ENCODE assay signal across 8 mouse cellular contexts in the genomic region with DNA sequence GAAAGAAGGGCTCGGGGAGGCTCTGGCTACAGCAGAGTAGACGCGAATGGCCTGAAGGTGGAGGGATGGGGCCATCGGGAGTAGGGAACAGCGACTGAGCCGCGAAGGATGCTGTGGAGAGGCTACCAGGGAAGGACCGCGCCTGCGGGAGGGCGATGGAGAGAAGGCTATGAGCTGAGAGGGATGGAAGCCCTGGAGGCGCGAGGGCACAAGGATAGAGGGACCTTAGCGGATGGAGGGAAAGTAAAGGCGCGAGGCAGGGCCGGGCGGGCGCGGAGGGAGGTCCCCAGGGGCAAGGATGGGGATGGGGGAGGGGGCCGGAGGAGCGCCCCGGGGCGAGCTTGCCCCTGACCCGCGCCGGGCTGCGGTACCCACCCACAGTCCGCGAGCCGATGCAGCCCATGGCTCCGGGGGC. TPM values are rescaled to one million over a fixed set of nuclear protein-coding genes. Genes with fewer than 3 reads are reported as not detected.
A peak's percentile ranks its signal among the peaks of the same experiment; 100 is the strongest.
DNase-seq lines count a peak whose midpoint lies in the region; ATAC-seq and TF ChIP-seq lines count a peak whose summit lies in the region.

No protein-coding gene starts in this region.

- intact Hi-C loops in heart, adult 2 months (cut with DNase I), result loop anchor here (2.0 to 10.0 kb wide), 2 partner anchors 97 to 559 kb away; no protein-coding TSS in a partner anchor

- H3K9ac ChIP-seq in heart, adult 2 months (ENCODE audit: low read depth, low read length), result peak overlapping the region; percentile 68
- H3K9ac ChIP-seq in liver, embryonic 14.5 days (replicated peaks), result no peak overlapping the region

- H3K4me3 ChIP-seq in heart, adult 2 months, result peak overlapping the region; percentile 50
- peak overlapping the region in 1 of 2 experiments; percentile 33; a peak in 2 of 4 replicates for H3K4me3 ChIP-seq in liver, embryonic 14.5 days (ENCODE audit: insufficient read depth in 1 of 2, low read depth in 2 of 2, low read length in 2 of 2)

- DNase-seq in heart, adult 2 months, result no peak
- DNase-seq in heart, adult 8-10 months (ENCODE audit: low spot score), result no peak
- peak; percentile 51 for DNase-seq in ES-CJ7 (ENCODE audit: low read depth, low spot score)
- DNase-seq in embryo, embryonic 11.5 days (ENCODE audit: low read depth, low spot score), result peak; percentile 11
- peak; percentile 21 for DNase-seq in heart, postnatal 4 days
- DNase-seq in liver, embryonic 14.5 days (ENCODE audit: low read depth in 3 of 3, low spot score in 3 of 3), result no peak
- DNase-seq in right cerebral cortex, postnatal 10 days (ENCODE audit: low spot score in 2 of 2), result peak; percentile 56 to 61
- DNase-seq in c-Kit-positive CD71-positive TER-119-positive erythroid progenitor cells, embryonic 14.5 days (ENCODE audit: low spot score), result no peak

- H3K9me3 ChIP-seq in liver, embryonic 14.5 days (ENCODE audit: control insufficient read depth, low read length), result no peaks in the 10 kb centered on the region

- H3K4me1 ChIP-seq in heart, adult 2 months (ENCODE audit: control insufficient read depth, insufficient read depth, low read length), result peaks cover 2% of the 10 kb centered on the region
- peaks cover 0 to 3% of the 10 kb centered on the region in 2 experiments; a peak in 2 of 4 replicates for H3K4me1 ChIP-seq in liver, embryonic 14.5 days (replicated peaks; ENCODE audit: control insufficient read depth in 2 of 2, insufficient read depth in 2 of 2, low read length in 1 of 2)

- no peak overlapping the region for H3K27ac ChIP-seq in heart, adult 2 months
- H3K27ac ChIP-seq in liver, embryonic 14.5 days, result no peak overlapping the region

- no peaks in the 10 kb centered on the region for H3K79me2 ChIP-seq in heart, adult 2 months (replicated peaks; ENCODE audit: control insufficient read depth, insufficient read depth, low read length)

- no peak for TF ChIP-seq EP300 in heart, adult 2 months (IDR thresholded peaks at IDR 0.05; ENCODE audit: insufficient read depth, low read depth, low read length)
- no peak for TF ChIP-seq EP300 in liver, embryonic 14.5 days (IDR thresholded peaks at IDR 0.05; ENCODE audit: low read depth)

- no peak for TF ChIP-seq CTCF in heart, adult 2 months (IDR thresholded peaks at IDR 0.05)
- TF ChIP-seq CTCF in liver, embryonic 14.5 days (IDR thresholded peaks at IDR 0.05; ENCODE audit: low read depth), result no peak

- H3K36me3 ChIP-seq in heart, adult 2 months (ENCODE audit: control insufficient read depth, insufficient read depth, low read length), result no peaks in the 10 kb centered on the region
- no peaks in the 10 kb centered on the region for H3K36me3 ChIP-seq in liver, embryonic 14.5 days (replicated peaks; ENCODE audit: control insufficient read depth, insufficient read depth, low read depth)

- no peak for ATAC-seq in liver, embryonic 14.5 days (ENCODE audit: insufficient read depth)

- H3K4me2 ChIP-seq in liver, embryonic 14.5 days (ENCODE audit: low read depth), result peak overlapping the region; percentile 49

- peaks cover 10% of the 10 kb centered on the region for H3K27me3 ChIP-seq in heart, adult 2 months (ENCODE audit: control insufficient read depth, insufficient read depth, low read length)
- peaks cover 47% of the 10 kb centered on the region for H3K27me3 ChIP-seq in liver, embryonic 14.5 days (ENCODE audit: control insufficient read depth, insufficient read depth, low read length)

- under 1% methylated on average over 23 of the region's 32 CpGs for WGBS in heart, adult 2 months
- WGBS in liver, embryonic 14.5 days (ENCODE audit: insufficient replicate concordance), result 1% methylated on average over 20 of the region's 32 CpGs

- no peak for TF ChIP-seq POLR2A in heart, adult 2 months (IDR thresholded peaks at IDR 0.05; ENCODE audit: insufficient read depth, low read depth, low read length)

RNA-seq across cellular contexts. Expression of gene Fam131b, which starts 0.4 kb away (rescaled TPM):
- total RNA-seq in heart, adult 2 months (2021), result under 1 TPM; 0.60 to 0.61 TPM
- 0.82 and 0.88 TPM in 2 replicates for polyA plus RNA-seq in heart, adult 2 months (2012; rRNA removed)
- total RNA-seq in heart, adult 8-10 months (2022), result under 1 TPM; 0.44 to 0.82 (median 0.51) TPM
- 1 to 10 TPM; 1.6 to 1.7 TPM for total RNA-seq in heart, postnatal 4 days (2021)
- 0.08 TPM in 2 replicates for polyA plus RNA-seq in liver, embryonic 14.5 days (2012; rRNA removed)
- polyA plus RNA-seq in liver, embryonic 14.5 days (2014; fragmentation: Nextera tagmentation; extraction: Ambion mirVana), result 0.06 TPM in 1 of 2 replicates, not detected in the other

RNA-seq across cellular contexts. Expression of gene Zyx, which starts 25.4 kb away (rescaled TPM):
- total RNA-seq in heart, adult 2 months (2021), result 10 to 100 TPM; 45.8 to 60.2 TPM
- polyA plus RNA-seq in heart, adult 2 months (2012; rRNA removed), result 77.7 and 110 TPM in 2 replicates
- 10 to 100 TPM; 39.3 to 47.4 (median 44.6) TPM for total RNA-seq in heart, adult 8-10 months (2022)
- 100 to 1,000 TPM; 161 to 166 TPM for total RNA-seq in heart, postnatal 4 days (2021)
- 26.7 and 27.7 TPM in 2 replicates for polyA plus RNA-seq in liver, embryonic 14.5 days (2012; rRNA removed)
- 30.2 and 36.5 TPM in 2 replicates for polyA plus RNA-seq in liver, embryonic 14.5 days (2014; fragmentation: Nextera tagmentation; extraction: Ambion mirVana)

RNA-seq across cellular contexts. Expression of gene Clcn1, which starts 37.6 kb away (rescaled TPM):
- total RNA-seq in heart, adult 2 months (2021), result 1 to 10 TPM; 4.3 to 4.9 TPM
- polyA plus RNA-seq in heart, adult 2 months (2012; rRNA removed), result 12.1 and 20.9 TPM in 2 replicates
- total RNA-seq in heart, adult 8-10 months (2022), result 10 to 100 TPM in 1 of 4 experiments, 1 to 10 TPM in 3; 4.6 to 10.8 (median 7.5) TPM
- total RNA-seq in heart, postnatal 4 days (2021), result 1 to 10 TPM; 1.9 to 3.0 TPM
- 0.17 and 0.30 TPM in 2 replicates for polyA plus RNA-seq in liver, embryonic 14.5 days (2012; rRNA removed)
- 0.05 TPM in 1 of 2 replicates, not detected in the other for polyA plus RNA-seq in liver, embryonic 14.5 days (2014; fragmentation: Nextera tagmentation; extraction: Ambion mirVana)

RNA-seq across cellular contexts. Expression of gene Epha1, which starts 49.0 kb away (rescaled TPM):
- under 1 TPM; 0.14 to 0.16 TPM for total RNA-seq in heart, adult 2 months (2021)
- 0.50 and 0.94 TPM in 2 replicates for polyA plus RNA-seq in heart, adult 2 months (2012; rRNA removed)
- total RNA-seq in heart, adult 8-10 months (2022), result under 1 TPM; 0.19 to 0.37 (median 0.27) TPM
- under 1 TPM; 0.52 to 0.70 TPM for total RNA-seq in heart, postnatal 4 days (2021)
- 3.5 and 4.0 TPM in 2 replicates for polyA plus RNA-seq in liver, embryonic 14.5 days (2012; rRNA removed)
- 1.4 and 1.7 TPM in 2 replicates for polyA plus RNA-seq in liver, embryonic 14.5 days (2014; fragmentation: Nextera tagmentation; extraction: Ambion mirVana)

RNA-seq across cellular contexts. Expression of gene Casp2, which starts 59.3 kb away (rescaled TPM):
- 10 to 100 TPM in 1 of 2 experiments, 1 to 10 TPM in 1; 7.5 to 12.2 TPM for total RNA-seq in heart, adult 2 months (2021)
- 12.1 and 18.6 TPM in 2 replicates for polyA plus RNA-seq in heart, adult 2 months (2012; rRNA removed)
- total RNA-seq in heart, adult 8-10 months (2022), result 1 to 10 TPM; 6.3 to 9.6 (median 7.5) TPM
- 10 to 100 TPM; 33.6 to 34.3 TPM for total RNA-seq in heart, postnatal 4 days (2021)
- 26.1 and 27.0 TPM in 2 replicates for polyA plus RNA-seq in liver, embryonic 14.5 days (2012; rRNA removed)
- 21.9 and 25.0 TPM in 2 replicates for polyA plus RNA-seq in liver, embryonic 14.5 days (2014; fragmentation: Nextera tagmentation; extraction: Ambion mirVana)

Comparison
In these comparisons a context has a peak if more than half of its experiments do, and no peak if none do; other contexts are left out.
1. DNase-seq: peak in ES-CJ7 (single experiment), embryo, embryonic 11.5 days (single experiment), heart, postnatal 4 days (single experiment) and right cerebral cortex, postnatal 10 days (2 of 2); none in heart, adult 2 months (0 of 2), heart, adult 8-10 months (single experiment), liver, embryonic 14.5 days (0 of 3) and c-Kit-positive CD71-positive TER-119-positive erythroid progenitor cells, embryonic 14.5 days (single experiment).